Mouse (Mus musculus) ES-E14 (cell line): ENCODE results near the gene Cbfa2t3. TPM values are rescaled to one million over a fixed set of nuclear protein-coding genes. Genes with fewer than 3 reads are reported as not detected.

Source experiments
- DNase-seq: peaks from one replicate; pipeline ENCODE4 v3.0.0-alpha.2; 2013; ENCODE audit warnings: low read depth, low spot score
- H3K27ac ChIP-seq: 2 replicates; pipeline ENCODE4 v1.5.1; 2012; ENCODE audit warnings: low read depth, mild to moderate bottlenecking, low read length, moderate library complexity, mixed read lengths; ENCODE audit not compliant: poor library complexity, insufficient read depth, severe bottlenecking
- H3K36me3 ChIP-seq: 2 replicates; pipeline ENCODE4 v1.6.1; 2012; ENCODE audit warnings: mild to moderate bottlenecking, low read length, moderate library complexity, mixed read lengths; ENCODE audit not compliant: control insufficient read depth, poor library complexity, insufficient read depth, severe bottlenecking
- H3K4me1 ChIP-seq, 2 experiments: fragments of 150-350 bp in 1 of 2; sonication (generic) in 1 of 2; 2 replicates each; pipeline ENCODE4 v1.6.1; 2012; ENCODE audit warnings: low read length in 2 of 2, mild to moderate bottlenecking in 1 of 2, mixed read lengths in 1 of 2; ENCODE audit not compliant: control insufficient read depth in 2 of 2, insufficient read depth in 2 of 2, poor library complexity in 1 of 2
- H3K4me3 ChIP-seq, 2 experiments: fragments of 150-350 bp in 1 of 2; sonication (generic) in 1 of 2; 2 replicates each; pipeline ENCODE4 v1.5.1; 2012; ENCODE audit warnings: low read length in 2 of 2, low read depth in 1 of 2, mild to moderate bottlenecking in 1 of 2, mixed read lengths in 1 of 2; ENCODE audit not compliant: insufficient read depth in 1 of 2, poor library complexity in 1 of 2, severe bottlenecking in 1 of 2
- H3K9ac ChIP-seq: 2 replicates; pipeline ENCODE4 v1.6.1; 2012; ENCODE audit warnings: low read depth, mild to moderate bottlenecking, low read length, mixed read lengths; ENCODE audit not compliant: poor library complexity, insufficient read depth, severe bottlenecking
- H3K9me3 ChIP-seq: fragments of 150-350 bp; sonication (generic); 2 replicates; pipeline ENCODE4 v1.6.1; 2012; ENCODE audit warnings: low read depth, mild to moderate bottlenecking, low read length; ENCODE audit not compliant: control insufficient read depth, insufficient read depth
- CHD2 ChIP-seq: IDR thresholded peaks from 2 replicates; pipeline ENCODE4 v1.6.1; 2014; ENCODE audit warnings: mild to moderate bottlenecking, low read depth, low read length, inconsistent platforms
- HCFC1 ChIP-seq: IDR thresholded peaks from 2 replicates; pipeline ENCODE4 v1.6.1; 2012; ENCODE audit warnings: low read length, inconsistent platforms, borderline replicate concordance; ENCODE audit not compliant: insufficient read depth
- MAFK ChIP-seq: IDR thresholded peaks from 2 replicates; pipeline ENCODE4 v1.6.1; 2014; ENCODE audit warnings: mild to moderate bottlenecking, low read depth, low read length, inconsistent platforms; ENCODE audit not compliant: insufficient read depth
- ZC3H11A ChIP-seq: IDR thresholded peaks from 2 replicates; pipeline ENCODE4 v1.6.1; 2012; ENCODE audit warnings: low read depth, mild to moderate bottlenecking, inconsistent platforms, low read length, borderline replicate concordance
- ZNF384 ChIP-seq: IDR thresholded peaks from 2 replicates; pipeline ENCODE4 v1.6.1; 2012; ENCODE audit warnings: low read depth, low read length, inconsistent platforms
- in situ Hi-C, 2 experiments: fragments of 600-800 bp; cut with MboI; formaldehyde crosslinking; loops; one replicate each; pipeline ENCODE4 v1.15.1; 2025; ENCODE audit warnings: low sequenced_read_pairs in 2 of 2, inconsistent platforms in 1 of 2; ENCODE audit not compliant: unreplicated experiment in 2 of 2
- total RNA-seq: library from RNA; depleted of rRNA; stranded (reverse); fragments of 300-350 nt; gene quantifications from 2 replicates; pipeline ENCODE4 v1.2.3, GENCODE M21; 2012

Gene Cbfa2t3
- total RNA-seq, 1 experiment: 0.36 TPM

DNA sequence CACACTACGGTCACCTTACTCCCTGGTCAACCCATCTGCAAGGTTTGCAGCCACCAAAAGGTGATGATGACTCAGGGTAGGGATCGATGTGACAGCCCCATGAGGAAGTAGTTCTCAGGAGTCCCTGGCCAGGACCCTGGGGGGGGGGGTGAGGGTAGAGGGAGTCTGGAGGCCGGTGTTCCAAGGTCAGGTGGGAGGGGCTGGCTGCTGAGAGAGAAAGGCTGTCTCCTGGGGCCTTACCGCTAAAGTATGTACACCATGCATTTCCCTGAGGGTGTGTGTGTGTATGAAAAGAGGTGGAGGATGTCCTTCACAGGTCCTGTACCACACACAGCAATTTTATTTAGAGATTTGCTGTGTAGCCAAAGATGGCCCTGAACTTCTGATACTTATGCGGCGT lies 46.3 kb downstream of the Cbfa2t3 start:
- TF ChIP-seq MAFK: no peak
- TF ChIP-seq CHD2: no peak
- TF ChIP-seq ZC3H11A: no peak
- no peak for TF ChIP-seq HCFC1
- no peak for DNase-seq
- Histone ChIP-seq H3K9ac (no peak overlapping the region), H3K9me3 (no peaks in the 10 kb centered on the region), H3K27ac (no peak overlapping the region), H3K4me1 (peaks cover 0 to 8% of the 10 kb centered on the region in 2 experiments; a peak in 1 of 4 replicates), H3K36me3 (no peaks in the 10 kb centered on the region), H3K4me3 (no peak overlapping the region)
- in situ Hi-C loops: no loop called here

DNA sequence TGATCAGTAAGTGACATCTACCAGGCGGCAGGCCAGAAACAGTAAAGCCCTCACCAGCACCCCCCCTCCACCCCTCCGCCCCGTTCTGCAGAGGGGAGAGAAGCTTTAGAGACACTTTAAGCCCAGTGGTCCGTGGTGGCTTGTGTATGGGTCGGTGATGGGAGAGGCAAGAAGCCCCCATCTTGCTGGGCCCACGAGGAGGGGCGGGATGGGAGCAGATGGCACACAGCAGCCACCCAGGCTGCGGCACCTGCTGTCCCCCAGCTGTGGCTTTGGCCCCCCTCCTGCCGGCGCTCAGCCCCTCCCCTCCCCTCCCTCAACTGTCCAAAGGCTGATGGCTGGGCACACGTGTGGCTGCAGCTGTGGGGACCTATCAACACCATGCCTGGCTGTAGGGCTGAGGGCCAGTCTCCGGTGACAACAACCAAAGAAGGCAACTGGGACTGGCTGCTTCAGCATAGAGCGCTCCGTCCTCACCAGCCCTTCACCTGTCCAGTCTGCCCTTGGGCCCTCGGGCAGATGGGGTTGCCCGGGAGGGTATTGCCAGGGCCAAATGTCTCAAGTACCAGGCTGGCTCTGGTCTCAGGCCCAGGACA lies 47.5 kb downstream of the Cbfa2t3 start:
- H3K9ac ChIP-seq: no peak overlapping the region
- peaks cover 0 to 8% of the 10 kb centered on the region in 2 experiments; a peak in 1 of 4 replicates for H3K4me1 ChIP-seq
- TF ChIP-seq CHD2 (no peak), MAFK (no peak), HCFC1 (no peak), ZC3H11A (no peak), ZNF384 (no peak)
- in situ Hi-C loops: no loop called here
- H3K27ac ChIP-seq: no peak overlapping the region
- H3K9me3 ChIP-seq: no peaks in the 10 kb centered on the region
- H3K4me3 ChIP-seq: no peak overlapping the region
- DNase-seq: no peak
- H3K36me3 ChIP-seq: no peaks in the 10 kb centered on the region

DNA sequence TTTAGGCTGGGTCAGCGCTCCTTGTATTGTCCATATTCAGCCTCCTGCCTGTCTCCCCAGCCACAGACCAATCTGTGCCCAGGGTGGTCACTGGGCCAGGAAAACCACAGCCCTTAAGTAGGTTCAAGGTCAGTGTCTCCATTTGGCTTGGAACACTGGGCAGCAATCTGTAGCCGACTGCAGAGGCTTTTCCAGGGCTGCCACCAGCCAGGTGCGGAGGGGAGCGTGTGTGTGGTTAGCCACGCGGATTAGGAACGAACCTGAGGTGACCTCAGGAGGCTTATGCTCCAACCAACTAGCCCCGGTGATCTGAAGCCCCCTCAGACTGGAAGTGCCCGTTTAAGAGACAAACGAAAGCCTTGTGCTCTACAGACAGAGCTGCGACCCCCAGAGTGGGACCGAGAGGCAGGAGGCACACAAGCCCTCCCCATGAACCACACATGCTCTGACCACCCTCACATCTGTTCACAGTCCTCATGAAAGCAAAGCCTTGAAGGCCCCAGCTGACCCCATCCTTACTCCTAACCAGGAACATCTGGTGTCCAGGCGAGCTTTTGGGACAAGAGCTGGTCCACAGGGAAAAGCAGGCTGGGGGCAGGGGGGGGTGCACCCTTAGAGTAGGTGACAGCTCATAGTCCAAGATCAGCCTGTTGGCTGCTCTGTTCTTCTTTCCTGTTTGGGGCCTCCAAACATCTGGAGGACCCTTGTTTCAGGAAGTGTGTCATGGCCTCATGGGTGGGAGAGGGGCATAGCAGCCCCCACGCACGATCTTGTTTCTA lies 50.5 kb downstream of the Cbfa2t3 start:
- Histone ChIP-seq H3K36me3 (no peaks in the 10 kb centered on the region), H3K4me1 (peaks cover 0 to 6% of the 10 kb centered on the region in 2 experiments; a peak in 1 of 4 replicates), H3K9me3 (no peaks in the 10 kb centered on the region), H3K27ac (no peak overlapping the region), H3K9ac (no peak overlapping the region), H3K4me3 (no peak overlapping the region)
- TF ChIP-seq CHD2: no peak
- no peak for TF ChIP-seq HCFC1
- TF ChIP-seq ZNF384: no peak
- no peak for TF ChIP-seq MAFK
- no peak for TF ChIP-seq ZC3H11A
- in situ Hi-C loops: no loop called here
- DNase-seq: no peak

DNA sequence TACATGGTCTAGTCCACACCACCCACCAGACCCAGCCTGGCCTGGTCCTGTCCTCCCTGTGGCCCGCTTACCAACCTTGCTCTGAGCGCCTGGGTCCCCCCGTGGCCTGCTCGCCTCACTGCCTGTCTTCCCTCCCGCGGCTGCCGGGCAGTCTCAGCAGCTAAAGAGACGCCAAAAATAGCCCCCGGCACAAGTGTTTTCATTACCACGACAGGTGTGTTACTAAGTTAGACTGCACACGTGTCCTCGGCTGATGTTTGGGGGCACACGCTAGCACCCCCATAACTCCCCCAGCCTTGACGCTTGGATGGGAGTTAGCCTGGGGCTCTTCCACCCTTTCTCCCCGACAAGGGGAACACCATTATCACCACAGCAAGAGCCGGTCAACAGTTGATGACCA lies 52.6 kb downstream of the Cbfa2t3 start:
- in situ Hi-C loops: no loop called here
- no peak overlapping the region for H3K27ac ChIP-seq
- H3K36me3 ChIP-seq: no peaks in the 10 kb centered on the region
- no peak for TF ChIP-seq ZNF384
- no peak for TF ChIP-seq MAFK
- TF ChIP-seq HCFC1: no peak
- TF ChIP-seq ZC3H11A: no peak
- no peak for TF ChIP-seq CHD2
- no peak overlapping the region for H3K4me3 ChIP-seq
- H3K4me1 ChIP-seq: peaks cover 0 to 7% of the 10 kb centered on the region in 2 experiments; a peak in 2 of 4 replicates
- DNase-seq: no peak
- H3K9me3 ChIP-seq: no peaks in the 10 kb centered on the region
- H3K9ac ChIP-seq: no peak overlapping the region
